Mouse (Mus musculus) limb, embryonic 11.5 days (tissue): ENCODE measurements around the gene 9930022D16Rik. TPM values are rescaled to one million over a fixed set of nuclear protein-coding genes. Genes with fewer than 3 reads are reported as not detected.
A peak's percentile ranks its signal among the peaks of the same experiment; 100 is the strongest.

Experiments used
- ATAC-seq: fragments of 200-750 bp; cut with Nextera tagmentation; 2 replicates; pipeline ENCODE4 v1.8.0; 2017; ENCODE audit warnings: low read depth; ENCODE audit not compliant: insufficient number of reproducible peaks, low FRiP score, low TSS enrichment
- DNase-seq: peaks from one replicate; pipeline ENCODE4 v3.0.0-alpha.2; 2015; ENCODE audit warnings: low spot score
- H3K27ac ChIP-seq: fragments of 300-500 bp; sonication (generic); replicated peaks from 2 replicates; pipeline ENCODE4 v1.5.1; 2014; ENCODE audit warnings: low read depth, mild to moderate bottlenecking, low read length
- H3K27me3 ChIP-seq: fragments of 300-500 bp; sonication (generic); 2 replicates; pipeline ENCODE4 v1.6.1; 2014; ENCODE audit warnings: mild to moderate bottlenecking, low read length, mixed read lengths; ENCODE audit not compliant: control insufficient read depth, insufficient read depth
- H3K36me3 ChIP-seq: fragments of 300-500 bp; sonication (generic); 2 replicates; pipeline ENCODE4 v1.6.1; 2014; ENCODE audit warnings: mild to moderate bottlenecking, low read length, moderate library complexity, mixed read lengths; ENCODE audit not compliant: control insufficient read depth, insufficient read depth
- H3K4me1 ChIP-seq: fragments of 300-500 bp; sonication (generic); 2 replicates; pipeline ENCODE4 v1.6.1; 2014; ENCODE audit warnings: low read length, mixed read lengths; ENCODE audit not compliant: control insufficient read depth, insufficient read depth
- H3K4me2 ChIP-seq: fragments of 300-500 bp; sonication (generic); 2 replicates; pipeline ENCODE4 v1.6.1; 2014; ENCODE audit warnings: low read depth, mild to moderate bottlenecking, moderate library complexity; ENCODE audit not compliant: severe bottlenecking
- H3K4me3 ChIP-seq: fragments of 300-500 bp; sonication (generic); 2 replicates; pipeline ENCODE4 v1.5.1; 2014; ENCODE audit warnings: low read depth, low read length
- H3K9ac ChIP-seq: fragments of 300-500 bp; sonication (generic); 2 replicates; pipeline ENCODE4 v1.6.1; 2014; ENCODE audit warnings: mild to moderate bottlenecking, low read length
- H3K9me3 ChIP-seq: fragments of 300-500 bp; sonication (generic); 2 replicates; pipeline ENCODE4 v1.6.1; 2016; ENCODE audit warnings: low read length; ENCODE audit not compliant: control insufficient read depth
- WGBS: fragments of 180-500 bp; shearing (Covaris S2); extraction: QIAGEN DNeasy Blood & Tissue Kit; methylation state at CpG from one replicate; pipeline ENCODE4 v1.1.7; 2014; 5-methylcytosine and 5-hydroxymethylcytosine counted together
- polyA plus RNA-seq: library from polyadenylated mRNA; unstranded; fragments of >200 nt; fragmentation: Nextera tagmentation; extraction: Ambion mirVana; gene quantifications from 2 replicates; pipeline ENCODE4 v1.2.1, GENCODE M21; 2014

Gene 9930022D16Rik
- polyA plus RNA-seq, 1 experiment from 2014 or later = not detected

GRCm38 (mm10) chr11:109420567-109420962, 6.8 kb downstream of the 9930022D16Rik start:
- WGBS = 82% methylated on average over 14 of the region's 14 CpGs
- H3K27ac ChIP-seq = no peak overlapping the region
- no peaks in the 10 kb centered on the region for H3K9me3 ChIP-seq
- H3K27me3 ChIP-seq = no peaks in the 10 kb centered on the region
- no peaks in the 10 kb centered on the region for H3K36me3 ChIP-seq
- ATAC-seq (no peak), DNase-seq (no peak)
- no peaks in the 10 kb centered on the region for H3K4me1 ChIP-seq
- no peak overlapping the region for H3K4me2 ChIP-seq
- no peak overlapping the region for H3K9ac ChIP-seq
- no peak overlapping the region for H3K4me3 ChIP-seq

- Histone ChIP-seq H3K4me1 (no peaks in the 10 kb centered on the region), H3K36me3 (no peaks in the 10 kb centered on the region), H3K27ac (no peak overlapping the region), H3K4me3 (no peak overlapping the region), H3K9me3 (no peaks in the 10 kb centered on the region), H3K27me3 (no peaks in the 10 kb centered on the region), H3K9ac (no peak overlapping the region), H3K4me2 (no peak overlapping the region)
- WGBS = 80% methylated on average over 5 of the region's 5 CpGs
- DNase-seq (no peak), ATAC-seq (no peak)
Observed at GRCm38 (mm10) chr11:109421205-109421604, 7.5 kb downstream of the 9930022D16Rik start.

- H3K27ac ChIP-seq = no peak overlapping the region
- no peak for DNase-seq
- H3K4me1 ChIP-seq = no peaks in the 10 kb centered on the region
- no peak overlapping the region for H3K4me3 ChIP-seq
- H3K9me3 ChIP-seq = no peaks in the 10 kb centered on the region
- H3K4me2 ChIP-seq = no peak overlapping the region
- ATAC-seq = no peak
- no peak overlapping the region for H3K9ac ChIP-seq
- H3K27me3 ChIP-seq = no peaks in the 10 kb centered on the region
- WGBS = 96% methylated on average over 4 of the region's 4 CpGs
- no peaks in the 10 kb centered on the region for H3K36me3 ChIP-seq
Observed at GRCm38 (mm10) chr11:109422263-109422662, 8.5 kb downstream of the 9930022D16Rik start.

- WGBS = 69% methylated on average over 1 of the region's 1 CpGs
- Histone ChIP-seq H3K4me2 (no peak overlapping the region), H3K9ac (no peak overlapping the region), H3K9me3 (no peaks in the 10 kb centered on the region), H3K4me1 (no peaks in the 10 kb centered on the region), H3K27ac (no peak overlapping the region), H3K27me3 (no peaks in the 10 kb centered on the region), H3K36me3 (no peaks in the 10 kb centered on the region), H3K4me3 (no peak overlapping the region)
- ATAC-seq = no peak
- no peak for DNase-seq
Observed at GRCm38 (mm10) chr11:109423294-109423693, 9.6 kb downstream of the 9930022D16Rik start.

- Histone ChIP-seq H3K9me3 (no peaks in the 10 kb centered on the region), H3K9ac (peak within 1 kb of the TSS; percentile 82), H3K27ac (peak within 1 kb of the TSS; percentile 72), H3K4me1 (no peaks in the 10 kb centered on the region), H3K4me2 (peak within 1 kb of the TSS; percentile 55), H3K4me3 (peak within 1 kb of the TSS; percentile 60), H3K36me3 (peaks cover 4% of the 10 kb centered on the region), H3K27me3 (no peaks in the 10 kb centered on the region)
- under 1% methylated on average over 65 of the region's 65 CpGs for WGBS
- DNase-seq = peak; percentile 100
- peak; percentile 95 for ATAC-seq
Observed at GRCm38 (mm10) chr11:109425392-109426271, 11.9 kb downstream of the 9930022D16Rik start, which contains the start of gene Amz2. TSS of gene Amz2 (plus strand) at chr11:109425946.

- H3K27ac ChIP-seq = peak overlapping the region; percentile 72
- DNase-seq = no peak
- peak overlapping the region; percentile 60 for H3K4me3 ChIP-seq
- ATAC-seq = no peak; the same call in 1 of the 2 replicates
- no peaks in the 10 kb centered on the region for H3K4me1 ChIP-seq
- no peaks in the 10 kb centered on the region for H3K27me3 ChIP-seq
- peaks cover 4% of the 10 kb centered on the region for H3K36me3 ChIP-seq
- peak overlapping the region; percentile 55 for H3K4me2 ChIP-seq
- 0% methylated on average over 11 of the region's 11 CpGs for WGBS
- H3K9ac ChIP-seq = peak overlapping the region; percentile 82
- H3K9me3 ChIP-seq = no peaks in the 10 kb centered on the region
Observed at GRCm38 (mm10) chr11:109426272-109426586, 12.5 kb downstream of the 9930022D16Rik start.

- ATAC-seq (no peak), DNase-seq (no peak)
- Histone ChIP-seq H3K9me3 (no peaks in the 10 kb centered on the region), H3K4me2 (no peak overlapping the region), H3K27ac (no peak overlapping the region), H3K9ac (no peak overlapping the region), H3K36me3 (peaks cover 4% of the 10 kb centered on the region), H3K4me3 (no peak overlapping the region), H3K27me3 (no peaks in the 10 kb centered on the region), H3K4me1 (no peaks in the 10 kb centered on the region)
- 94% methylated on average over 5 of the region's 5 CpGs for WGBS
Observed at GRCm38 (mm10) chr11:109427353-109427752, 13.6 kb downstream of the 9930022D16Rik start.

- Histone ChIP-seq H3K9ac (no peak overlapping the region), H3K27me3 (no peaks in the 10 kb centered on the region), H3K36me3 (peaks cover 15% of the 10 kb centered on the region), H3K4me2 (no peak overlapping the region), H3K4me3 (no peak overlapping the region), H3K4me1 (no peaks in the 10 kb centered on the region), H3K9me3 (no peaks in the 10 kb centered on the region), H3K27ac (no peak overlapping the region)
- ATAC-seq (no peak), DNase-seq (no peak)
- WGBS = 93% methylated on average over 16 of the region's 16 CpGs
Observed at GRCm38 (mm10) chr11:109434233-109434798, 20.6 kb downstream of the 9930022D16Rik start.
